Mouse (Mus musculus) small intestine, adult 2 months (tissue): ENCODE measurements around the gene Bysl.

Source experiments
- CTCF ChIP-seq: fragments of 200-500 bp; IDR thresholded peaks from 2 replicates; pipeline ENCODE4 v1.5.1; 2012; ENCODE audit warnings: low read depth, mild to moderate bottlenecking, control low read depth, inconsistent platforms, low read length, moderate library complexity, mixed read lengths; ENCODE audit not compliant: insufficient replicate concordance, insufficient read length; ENCODE audit errors: extremely low read depth
- POLR2A ChIP-seq: fragments of 200-500 bp; IDR thresholded peaks from 2 replicates; pipeline ENCODE4 v1.6.1; 2012; ENCODE audit warnings: low read depth, mild to moderate bottlenecking, control low read depth, inconsistent platforms, low read length, moderate library complexity

DNA sequence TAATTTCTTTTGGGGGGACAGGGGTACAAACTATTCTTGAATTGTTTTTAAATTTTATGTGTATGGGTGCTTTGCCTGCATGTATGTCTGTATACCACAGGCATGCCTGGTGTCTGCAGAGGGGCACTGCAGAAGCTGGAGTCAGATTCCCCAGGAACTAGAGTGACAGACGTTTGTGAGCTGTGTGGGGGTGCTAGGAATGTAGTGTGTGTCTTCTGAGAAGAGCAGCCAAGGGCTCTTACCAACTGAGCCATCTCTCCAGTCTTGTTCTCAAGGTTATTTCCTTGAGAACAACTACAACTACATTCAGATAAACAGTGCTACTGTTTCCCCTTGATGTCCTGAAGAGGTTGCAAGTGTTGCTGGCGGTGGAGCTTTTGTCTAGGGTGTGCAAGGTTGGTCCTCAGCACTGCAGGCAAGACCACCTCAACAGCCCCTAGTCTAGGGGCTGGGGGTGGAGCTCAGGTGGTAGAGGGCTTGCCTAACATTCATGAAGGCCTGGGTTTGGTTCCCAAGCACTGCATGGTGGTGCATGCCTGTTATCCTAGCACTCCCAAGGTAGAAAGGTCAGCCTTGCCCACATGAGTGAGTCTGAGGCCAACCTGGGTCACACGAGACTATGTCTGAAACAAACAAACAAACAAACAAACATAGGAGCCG lies 21.0 kb upstream of the Bysl start:
- TF ChIP-seq POLR2A (no peak), CTCF (no peak)
